Mouse (Mus musculus): ENCODE measurements around the gene Cyp2j12. TPM values are rescaled to one million over a fixed set of nuclear protein-coding genes. Genes with fewer than 3 reads are reported as not detected.

Cyp2j12 gene
- total RNA-seq, 2 experiments from 2014 or later: not detected

Other genes with a start within 250 kb of the Cyp2j12 start
- 21.1 and 21.3 TPM in 2 replicates for gene Hook1, start 173.9 kb downstream of the Cyp2j12 start, total RNA-seq (2014; fragmentation: Nextera tagmentation)
- gene Hook1, start 173.9 kb downstream of the Cyp2j12 start, total RNA-seq (2017): 18.4 and 22.9 TPM in 2 replicates
- not detected in 2 replicates for gene Cyp2j13, start 63.6 kb downstream of the Cyp2j12 start, total RNA-seq (2014; fragmentation: Nextera tagmentation)
- not detected in 2 replicates for gene Cyp2j13, start 63.6 kb downstream of the Cyp2j12 start, total RNA-seq (2017)
- not detected in 2 replicates for gene Cyp2j7, start 95.5 kb upstream of the Cyp2j12 start, total RNA-seq (2014; fragmentation: Nextera tagmentation)
- gene Cyp2j7, start 95.5 kb upstream of the Cyp2j12 start, total RNA-seq (2017): not detected in 2 replicates
- not detected in 2 replicates for gene Cyp2j11, start 207.5 kb upstream of the Cyp2j12 start, total RNA-seq (2014; fragmentation: Nextera tagmentation)
- gene Cyp2j11, start 207.5 kb upstream of the Cyp2j12 start, total RNA-seq (2017): not detected in 2 replicates